Mouse (Mus musculus) WW6 (cell line): ENCODE data around the gene Cic.
"Not testable (repeated sequence)": the region's sequence is repeated elsewhere in the genome, so short reads cannot be mapped to it uniquely, and the experiment has no call there.

Experiments used
- DNase-seq: peaks from one replicate; pipeline ENCODE4 v3.0.0-alpha.2; 2013; ENCODE audit warnings: low read depth, low spot score

Gene Cic

DNA sequence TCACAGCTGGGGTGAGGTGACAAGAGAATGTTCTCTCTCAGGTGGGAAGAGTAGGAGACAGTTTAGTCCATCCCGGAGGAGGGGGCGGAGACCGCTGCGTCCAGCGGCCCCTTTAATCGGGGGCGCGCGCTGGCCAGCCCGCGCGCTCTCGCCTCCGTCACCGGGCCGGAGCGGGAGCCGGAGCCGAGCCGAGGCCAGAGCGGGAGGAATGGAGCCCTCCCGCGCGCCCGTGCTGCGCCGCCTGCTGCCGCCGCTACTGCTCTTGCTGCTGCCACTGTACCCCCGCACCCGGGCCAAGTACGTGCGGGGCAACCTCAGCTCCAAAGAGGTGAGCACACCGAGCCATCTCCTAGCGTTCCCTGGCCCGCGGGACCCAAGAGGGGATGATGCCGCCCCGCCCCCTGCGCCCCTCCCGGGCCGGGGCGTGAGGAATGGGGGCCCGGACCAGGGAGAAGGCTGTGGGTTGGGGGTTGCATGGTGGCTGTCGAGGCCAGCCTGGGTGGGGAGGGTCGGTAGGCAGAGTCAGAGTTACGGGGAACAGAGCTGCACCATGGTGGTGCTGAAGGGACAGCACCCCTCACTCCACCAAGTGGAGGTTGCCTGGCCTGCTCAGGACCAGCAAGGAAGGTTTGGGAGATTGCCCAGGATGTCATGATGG is 38.6 kb downstream of the Cic start, which contains the start of gene Tmem145:
Gene Tmem145, plus strand, starts transcription at position 151 of the 658 bp plus-strand sequence.
- DNase-seq, result no peak

DNA sequence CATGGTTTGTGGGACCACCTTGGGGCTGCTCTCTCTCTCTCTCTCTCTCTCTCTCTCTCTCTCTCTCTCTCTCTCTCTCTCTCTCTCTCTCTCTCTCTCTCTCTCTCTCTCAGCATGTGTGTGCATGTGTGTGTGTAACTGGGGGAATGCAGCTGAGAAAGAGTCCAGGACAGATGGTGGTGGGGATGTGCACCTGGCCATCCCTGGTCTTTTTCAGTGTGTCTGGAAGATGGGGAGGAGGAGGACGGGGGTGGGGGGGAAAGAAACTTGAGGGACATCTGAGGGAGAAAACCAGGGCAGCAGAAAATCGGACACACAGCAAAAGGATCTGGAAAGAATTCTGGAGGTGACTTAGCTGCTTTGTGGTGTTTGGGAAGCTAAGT is 39.1 kb downstream of the Cic start:
- DNase-seq, result no peak

DNA sequence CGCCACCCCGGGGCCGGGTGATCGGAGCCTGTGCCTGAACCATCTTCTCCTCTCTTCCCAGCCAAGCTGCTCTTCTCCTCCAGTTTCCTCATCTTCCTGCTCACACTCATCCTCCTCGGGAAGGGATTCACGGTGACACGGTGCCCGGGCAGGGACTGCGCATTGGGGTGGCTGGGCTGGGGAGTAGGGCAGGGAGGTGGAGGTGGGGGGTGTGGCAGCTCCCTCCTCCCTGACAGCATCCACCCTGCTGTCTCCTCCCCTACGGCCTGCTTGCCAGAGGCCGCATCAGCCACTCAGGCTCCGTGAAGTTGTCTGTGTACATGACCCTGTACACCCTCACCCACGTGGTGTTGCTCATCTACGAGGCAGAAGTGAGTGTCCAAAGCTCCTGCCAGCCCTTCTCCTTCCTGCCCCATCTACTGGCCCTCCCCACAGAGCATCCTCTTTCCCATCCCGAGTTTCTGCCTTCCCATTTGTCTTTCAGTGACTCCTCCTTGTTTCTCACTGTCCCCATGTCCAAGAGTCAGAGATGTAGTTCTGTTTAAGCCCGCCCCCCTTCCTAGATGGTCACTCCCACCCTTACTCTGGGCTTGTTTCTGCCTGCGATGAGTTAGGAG is 41.3 kb downstream of the Cic start:
- no peak for DNase-seq

DNA sequence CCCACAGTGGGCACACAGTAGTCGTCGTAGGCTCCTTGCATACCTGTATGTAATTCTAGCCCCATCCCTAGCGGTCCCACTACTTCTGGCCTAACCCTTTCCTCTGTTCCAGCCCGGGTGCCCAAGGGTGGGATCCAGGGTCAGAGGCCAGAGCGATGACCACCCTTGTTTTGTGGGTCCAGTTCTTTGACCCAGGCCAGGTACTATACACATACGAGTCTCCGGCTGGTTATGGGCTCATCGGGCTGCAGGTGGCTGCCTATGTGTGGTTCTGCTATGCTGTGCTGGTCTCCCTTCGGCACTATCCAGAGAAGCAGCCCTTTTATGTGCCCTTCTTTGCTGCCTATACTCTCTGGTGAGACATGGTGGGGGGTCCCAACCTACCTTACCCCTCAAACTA is 41.9 kb downstream of the Cic start:
- no peak for DNase-seq

DNA sequence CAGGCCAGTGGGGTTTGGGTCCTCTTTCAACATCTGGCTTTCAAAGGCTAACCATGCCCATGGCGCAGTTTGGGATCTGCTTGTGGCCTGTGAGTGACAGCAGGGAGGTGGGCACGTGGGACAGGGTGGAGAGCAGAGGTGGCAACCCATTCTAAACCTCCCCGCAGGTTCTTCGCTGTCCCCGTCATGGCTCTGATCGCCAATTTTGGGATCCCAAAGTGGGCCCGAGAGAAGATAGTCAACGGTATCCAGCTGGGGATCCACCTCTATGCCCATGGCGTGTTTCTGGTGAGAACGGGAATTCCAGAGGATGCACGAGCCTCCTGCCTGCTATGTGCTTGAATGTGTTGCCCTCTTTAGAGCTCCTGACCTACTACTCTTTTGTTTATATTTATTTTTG is 43.7 kb downstream of the Cic start:
- DNase-seq, result no peak

DNA sequence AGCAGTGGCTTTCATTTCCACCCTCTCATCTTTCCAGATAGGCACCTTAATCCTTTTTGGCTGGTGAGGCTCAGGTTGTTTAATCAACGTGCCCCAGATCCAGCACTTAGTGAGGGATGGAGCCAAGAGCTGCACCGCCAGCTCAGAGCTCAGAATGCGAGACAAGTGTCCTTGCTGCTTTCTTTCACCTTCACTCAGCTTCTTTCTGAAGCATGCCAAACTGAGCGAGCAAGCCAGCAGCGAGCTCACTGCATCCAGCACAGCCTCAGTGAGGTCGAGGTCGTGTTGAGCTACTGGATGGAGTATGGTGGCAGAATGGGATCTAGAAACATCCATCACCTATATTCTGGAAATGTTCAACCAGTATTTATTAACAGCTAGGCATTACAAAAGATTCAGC is 45.8 kb downstream of the Cic start:
- no peak for DNase-seq

DNA sequence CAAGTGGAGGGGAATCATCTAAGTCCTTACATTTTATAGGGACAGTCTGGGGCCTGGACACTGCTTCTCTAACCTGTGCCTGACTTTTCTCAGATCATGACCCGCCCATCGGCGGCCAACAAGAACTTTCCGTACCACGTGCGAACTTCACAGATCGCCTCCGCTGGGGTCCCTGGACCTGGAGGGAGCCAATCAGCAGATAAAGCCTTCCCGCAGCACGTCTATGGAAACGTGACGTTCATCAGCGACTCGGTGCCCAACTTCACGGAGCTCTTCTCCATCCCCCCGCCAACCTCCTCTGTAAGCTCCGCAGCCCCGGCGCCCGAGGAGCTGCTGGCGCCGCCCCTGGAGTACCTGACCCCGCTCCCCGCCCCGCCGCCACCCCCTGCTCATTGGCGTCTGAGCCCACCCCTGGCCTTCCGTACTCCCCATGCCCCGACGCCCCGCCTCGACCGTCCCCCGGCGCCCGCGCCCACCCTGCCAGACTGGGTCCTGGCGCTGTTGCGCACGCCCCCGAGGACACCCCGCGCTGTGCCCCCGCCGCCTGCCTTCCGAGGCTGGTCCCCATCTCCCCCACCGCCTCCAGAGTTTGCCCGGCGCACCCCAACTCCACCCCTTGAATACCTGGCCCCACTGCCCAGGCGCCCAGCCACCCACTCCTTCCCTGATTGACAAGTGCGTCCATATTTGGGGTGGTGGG is 47.3 kb downstream of the Cic start:
- DNase-seq, result no peak

DNA sequence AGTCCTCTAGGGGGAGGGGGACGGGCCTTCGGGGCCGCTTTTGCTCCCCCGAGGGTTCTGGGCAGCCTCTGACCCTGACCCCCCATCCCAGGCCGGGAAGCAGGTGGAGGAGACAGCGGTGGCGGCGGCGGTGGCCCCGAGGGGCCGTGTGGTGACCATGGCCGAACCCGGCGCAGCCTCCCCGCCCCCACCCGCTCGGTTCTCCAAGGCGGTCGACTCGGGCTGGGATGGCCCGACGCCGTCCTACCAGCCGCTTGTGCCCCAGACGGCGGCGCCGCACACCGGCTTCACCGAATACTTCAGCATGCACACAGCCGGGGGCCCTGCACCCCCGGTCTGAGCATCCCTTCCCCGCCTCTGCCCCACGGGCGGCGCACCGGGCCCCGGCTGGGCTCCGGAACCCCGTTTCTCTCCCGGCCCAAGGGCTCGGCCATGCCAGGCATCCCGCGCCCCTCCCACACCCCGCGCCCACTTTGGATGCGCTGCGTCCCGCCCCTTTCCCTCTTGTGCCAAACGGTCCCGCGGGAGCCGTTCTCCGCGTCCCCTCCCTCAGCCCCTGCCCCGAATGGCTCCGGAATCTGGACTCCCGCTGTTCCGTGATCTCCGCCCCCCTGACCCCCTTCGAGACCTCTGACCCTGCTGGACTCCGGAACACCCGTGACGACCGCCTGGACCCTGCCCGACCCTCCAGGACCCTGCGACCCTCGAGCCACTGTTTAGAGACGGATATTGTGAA is 48.0 kb downstream of the Cic start:
- DNase-seq, result no peak

DNA sequence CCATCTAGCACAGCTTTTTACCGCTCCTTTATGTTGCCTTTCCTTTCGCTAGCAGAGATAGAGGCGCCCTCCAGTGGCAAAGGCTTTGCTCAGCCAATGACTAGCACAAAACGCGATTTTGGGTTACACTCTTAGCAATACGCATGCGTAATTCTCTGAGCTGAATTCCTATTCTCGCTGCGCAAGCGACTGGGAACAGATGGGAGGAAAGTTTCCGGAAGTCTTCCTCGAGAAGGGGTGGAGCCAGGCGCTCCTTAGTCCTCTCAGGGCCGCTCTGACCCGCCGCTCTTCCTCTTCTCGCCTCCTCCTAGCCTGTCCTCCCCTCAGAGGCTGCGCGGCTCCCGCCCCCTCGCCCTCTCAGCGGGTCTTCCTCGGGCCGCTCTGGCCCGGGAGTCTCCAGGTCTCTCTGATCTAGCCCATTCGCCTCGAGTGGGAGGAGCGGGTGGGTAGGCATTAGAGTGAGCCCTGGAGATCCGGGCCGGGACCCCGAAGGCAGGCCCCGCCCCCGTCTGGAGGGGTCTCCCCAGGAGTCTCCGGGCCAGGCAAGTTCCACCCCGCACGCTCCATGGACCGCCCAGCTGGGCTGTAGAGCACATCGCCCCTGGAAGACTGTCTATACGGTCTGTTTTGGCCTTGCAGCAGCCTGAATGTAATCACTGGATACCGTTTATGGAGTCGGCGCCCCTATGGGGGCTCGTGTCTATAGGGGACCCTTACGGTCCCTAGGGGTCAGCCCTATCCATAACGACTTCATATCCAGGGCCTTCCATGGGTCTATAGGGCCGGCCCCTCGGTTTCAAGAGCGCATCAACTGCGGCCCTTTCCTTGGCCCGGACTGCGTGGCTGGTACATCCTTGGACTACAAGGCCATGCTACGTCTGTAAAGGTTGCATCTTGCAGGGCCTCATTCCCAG is 49.3 kb downstream of the Cic start, which contains the start of gene Megf8:
Gene Megf8, plus strand, starts transcription at position 633 of the 914 bp plus-strand sequence.
- DNase-seq, result peak; percentile 92

DNA sequence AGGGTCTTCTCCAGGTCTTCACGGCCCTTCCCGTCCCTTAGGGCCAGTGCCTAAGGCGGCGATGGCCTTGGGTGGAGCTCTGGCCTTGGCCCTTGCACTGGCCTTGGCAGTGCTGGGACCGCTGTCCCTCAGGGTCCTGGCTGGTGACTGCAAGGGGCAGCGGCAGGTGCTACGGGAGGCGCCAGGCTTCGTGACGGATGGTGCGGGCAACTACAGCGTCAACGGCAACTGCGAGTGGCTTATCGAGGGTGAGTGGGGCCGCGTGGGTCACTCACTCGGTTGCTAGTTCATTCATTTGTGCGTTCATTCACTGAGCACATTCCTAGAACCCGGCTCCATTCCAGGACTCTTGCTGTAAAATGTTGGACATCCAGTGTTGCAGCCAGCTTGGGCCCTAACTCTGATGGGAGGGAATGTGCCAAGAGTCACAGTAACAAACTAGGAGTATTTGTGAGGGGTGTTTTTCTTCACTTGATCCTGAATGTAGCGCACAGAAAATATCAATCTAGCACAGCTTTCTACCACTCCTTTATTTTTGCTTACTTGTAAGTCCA is 50.0 kb downstream of the Cic start:
- DNase-seq, result no peak

DNA sequence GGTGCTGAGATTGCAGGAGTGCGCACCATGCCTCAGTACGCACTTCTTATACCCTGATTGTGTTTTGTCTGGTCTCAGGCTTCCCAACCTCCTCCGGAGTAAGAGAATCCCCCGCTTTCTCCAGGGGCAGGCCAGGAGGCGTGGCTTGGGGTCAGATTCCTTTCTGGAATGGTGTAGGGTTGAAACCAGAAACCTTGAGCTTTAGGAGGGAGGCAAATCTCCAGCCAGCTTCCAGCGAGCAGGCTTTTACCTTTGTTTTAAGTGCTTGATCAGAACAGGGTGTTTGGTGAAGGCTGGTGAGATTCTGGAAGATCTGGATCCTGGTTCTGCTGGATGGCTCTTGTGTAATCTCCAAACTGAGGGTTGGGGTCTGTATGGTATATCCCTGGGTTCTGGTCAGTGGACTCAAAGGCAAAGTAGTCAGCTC is 54.6 kb downstream of the Cic start:
- no peak for DNase-seq

DNA sequence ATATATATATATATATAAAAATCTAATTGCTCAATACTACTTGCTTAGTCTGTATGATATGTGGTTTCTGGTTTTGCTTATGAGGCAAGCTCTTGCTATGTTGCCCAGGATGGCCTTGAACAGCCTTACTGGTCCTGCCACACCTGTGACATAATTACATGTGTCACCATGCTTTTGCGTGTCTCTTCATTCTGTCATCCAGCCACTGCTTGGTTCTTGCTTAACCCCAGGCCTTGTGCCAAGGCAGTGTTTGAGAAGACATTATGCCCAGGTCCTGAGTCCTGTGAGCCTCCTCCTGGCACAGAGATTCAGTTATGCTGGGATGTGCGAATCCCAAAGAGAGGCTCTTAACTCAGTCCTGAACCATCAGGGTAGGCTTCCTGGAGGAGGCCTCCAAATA is 55.7 kb downstream of the Cic start:
- DNase-seq, result no peak

DNA sequence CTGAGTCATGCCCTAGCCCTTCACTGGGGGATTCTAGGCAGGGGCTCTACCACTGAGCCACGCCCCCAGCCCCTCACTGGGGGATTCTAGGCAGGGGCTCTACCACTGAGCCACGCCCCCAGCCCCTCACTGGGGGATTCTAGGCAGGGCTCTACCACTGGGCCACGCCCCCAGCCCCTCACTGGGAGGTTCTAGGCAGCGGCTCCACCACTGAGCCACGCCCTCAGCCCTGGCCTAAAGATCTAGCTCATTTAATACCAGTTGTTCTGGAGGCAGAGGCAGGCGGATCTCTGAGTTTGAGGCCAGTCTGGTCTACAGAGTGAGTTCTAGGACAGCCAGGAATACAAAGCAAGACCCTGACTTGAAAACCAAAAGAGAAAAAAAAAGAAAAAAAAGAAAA is 57.9 kb downstream of the Cic start:
- not testable (repeated sequence) for DNase-seq

DNA sequence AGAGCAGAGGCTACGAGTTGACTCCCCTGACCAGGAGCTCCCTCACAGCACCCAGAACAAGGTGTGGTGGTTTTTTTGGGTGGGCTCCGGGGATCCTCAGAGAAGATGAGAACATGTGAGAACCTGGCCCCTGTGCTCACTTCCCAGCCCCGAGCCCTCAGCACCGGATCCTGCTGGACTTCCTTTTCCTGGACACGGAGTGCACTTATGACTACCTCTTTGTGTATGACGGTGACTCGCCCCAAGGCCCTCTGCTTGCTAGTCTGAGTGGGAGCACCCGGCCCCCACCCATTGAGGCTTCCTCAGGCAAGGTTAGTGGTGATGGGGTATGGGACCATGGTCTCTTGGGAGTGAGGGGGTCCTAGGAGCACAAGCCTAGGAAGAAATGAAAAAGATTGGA is 58.7 kb downstream of the Cic start:
- no peak for DNase-seq

DNA sequence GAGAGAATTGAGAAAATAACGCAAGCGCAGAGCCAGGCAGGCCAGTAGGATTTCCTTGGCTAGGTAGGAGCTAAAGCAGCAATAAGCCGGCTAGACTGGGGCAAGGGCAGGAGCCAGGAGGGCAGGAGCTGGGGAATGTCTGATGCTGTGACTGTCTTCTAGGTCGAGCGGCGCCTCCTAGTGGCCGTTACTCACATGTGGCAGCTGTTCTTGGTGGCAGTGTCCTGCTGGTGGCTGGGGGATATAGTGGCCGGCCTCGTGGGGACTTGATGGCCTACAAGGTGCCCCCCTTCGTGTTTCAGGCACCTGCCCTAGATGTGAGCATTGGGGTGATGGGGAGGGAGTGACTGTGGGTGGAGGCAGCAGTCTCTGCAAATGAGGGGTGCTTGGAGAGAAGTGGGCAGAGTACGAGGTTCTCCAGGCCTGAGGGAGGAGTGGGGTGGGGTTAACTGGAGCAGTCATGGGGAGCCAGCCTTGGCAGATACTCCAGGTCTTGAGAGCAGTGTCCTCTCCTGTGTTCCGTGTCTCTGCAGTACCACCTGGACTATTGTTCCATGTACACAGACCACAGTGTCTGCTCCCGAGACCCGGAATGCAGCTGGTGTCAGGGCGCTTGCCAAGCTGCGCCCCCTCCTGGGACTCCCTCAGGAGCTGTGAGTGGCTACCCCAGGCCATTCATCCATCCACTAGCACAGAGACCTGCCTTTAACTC is 66.2 kb downstream of the Cic start:
- peak; percentile 54 for DNase-seq

DNA sequence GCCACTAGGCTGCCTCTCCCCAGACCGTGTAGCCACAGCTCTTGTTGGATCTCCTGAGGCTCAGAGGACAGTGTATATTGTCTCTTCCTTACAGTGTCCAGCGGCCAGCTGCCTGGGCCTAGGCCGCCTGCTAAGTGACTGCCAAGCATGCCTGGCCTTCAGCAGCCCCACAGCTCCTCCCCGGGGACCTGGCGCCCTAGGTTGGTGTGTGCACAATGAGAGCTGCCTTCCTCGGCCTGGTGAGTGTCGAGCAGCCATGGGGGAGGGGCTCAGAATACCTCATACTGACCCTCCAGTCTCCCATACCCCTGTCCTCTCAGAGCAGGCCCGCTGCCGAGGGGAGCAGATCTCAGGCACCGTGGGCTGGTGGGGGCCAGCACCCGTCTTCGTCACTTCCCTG is 67.0 kb downstream of the Cic start:
- no peak for DNase-seq

DNA sequence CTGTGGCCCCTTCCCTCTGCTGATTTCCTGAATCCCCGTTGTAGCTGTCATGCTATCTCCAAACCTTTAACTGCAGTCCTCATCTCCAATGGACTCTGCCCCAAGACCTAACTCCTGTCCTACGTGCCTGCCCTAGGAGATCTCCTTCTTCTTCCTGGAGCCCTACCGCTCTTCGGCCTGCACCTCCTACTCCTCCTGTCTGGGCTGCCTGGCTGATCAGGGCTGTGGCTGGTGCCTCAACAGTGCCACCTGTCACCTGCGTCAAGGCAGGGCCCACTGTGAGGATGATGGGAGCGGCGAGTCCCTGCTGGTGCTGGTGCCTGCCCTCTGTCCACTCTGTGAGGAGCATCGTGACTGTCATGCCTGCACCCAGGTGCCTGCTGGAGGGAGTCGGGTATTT is 71.8 kb downstream of the Cic start:
- DNase-seq, result no peak

DNA sequence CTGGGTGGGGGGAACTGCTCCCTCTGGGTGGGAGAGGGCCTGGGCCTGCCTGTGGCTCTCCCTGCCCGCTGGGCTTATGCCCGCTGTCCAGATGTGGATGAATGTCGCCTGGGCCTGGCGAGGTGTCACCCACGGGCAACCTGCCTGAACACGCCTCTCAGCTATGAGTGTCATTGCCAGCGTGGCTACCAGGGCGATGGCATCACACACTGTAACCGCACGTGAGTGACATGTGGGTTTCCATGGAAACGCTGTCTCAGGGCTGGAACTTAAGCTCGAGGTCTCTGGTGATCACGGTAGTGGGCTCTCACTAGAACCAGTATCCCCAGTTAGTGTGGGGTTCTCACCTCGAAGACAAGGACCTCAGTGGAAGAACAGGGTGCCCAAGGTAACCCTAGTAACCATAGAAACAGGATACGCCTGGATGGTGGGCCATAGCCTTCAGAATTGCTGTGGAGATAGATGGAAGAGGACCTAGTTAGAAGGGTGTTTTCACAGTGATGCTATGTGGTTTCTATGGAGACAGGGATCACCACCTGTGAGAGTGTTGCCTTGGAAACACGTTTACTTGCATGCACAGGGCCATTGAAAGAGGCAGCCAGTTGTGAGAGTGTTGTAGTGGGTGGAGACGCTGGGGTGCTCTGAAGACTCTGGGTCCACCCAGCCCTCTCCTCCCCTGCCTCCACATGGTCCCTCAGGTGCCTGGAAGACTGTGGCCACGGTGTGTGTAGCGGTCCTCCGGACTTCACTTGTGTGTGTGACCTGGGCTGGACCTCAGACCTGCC is 73.7 kb downstream of the Cic start:
- DNase-seq, result no peak
